Mouse (Mus musculus): ENCODE results near the gene Lcn3. TPM values are rescaled to one million over a fixed set of nuclear protein-coding genes. Genes with fewer than 3 reads are reported as not detected.
"Not testable (repeated sequence)": the region's sequence is repeated elsewhere in the genome, so short reads cannot be mapped to it uniquely, and the experiment has no call there.

Gene Lcn3
- polyA plus RNA-seq (2016; fragmentation: Nextera tagmentation; extraction: Ambion mirVana) = not detected in 2 replicates

DNA sequence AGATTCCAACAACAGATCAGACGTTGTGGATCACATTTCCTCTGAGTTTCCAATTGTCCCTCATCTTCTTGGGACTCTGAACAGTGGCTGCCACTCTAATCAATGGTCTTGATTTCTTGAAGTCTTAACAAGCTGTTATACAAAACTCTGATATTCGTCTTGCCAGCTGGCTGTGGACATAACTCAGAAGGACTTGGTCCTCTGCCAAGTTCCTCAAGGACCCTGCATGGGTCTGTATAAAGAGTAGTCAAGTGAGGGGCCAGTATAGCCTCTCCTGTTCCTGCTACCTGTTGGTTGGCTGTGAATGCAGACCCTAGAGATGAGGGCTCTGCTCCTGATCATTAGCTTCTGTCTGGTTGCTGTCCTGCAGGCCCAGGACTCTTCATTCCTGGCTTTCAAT lies at the start of gene Lcn3:
Gene Lcn3, plus strand, starts transcription at position 301 of the 400 bp plus-strand sequence.
- Histone ChIP-seq H3K36me3 (no peaks in the 10 kb centered on the region), H3K4me3 (no peak within 1 kb of the TSS), H3K4me1 (no peaks in the 10 kb centered on the region), H3K27me3 (ENCODE audit: low read depth, poor library complexity, severe bottlenecking) (no peaks in the 10 kb centered on the region), H3K27ac (no peak within 1 kb of the TSS), H3K9me3 (replicated peaks) (no peaks in the 10 kb centered on the region)
- 68% methylated on average over 2 of the region's 2 CpGs for WGBS
- DNase-seq (ENCODE audit: low spot score) = no peak

DNA sequence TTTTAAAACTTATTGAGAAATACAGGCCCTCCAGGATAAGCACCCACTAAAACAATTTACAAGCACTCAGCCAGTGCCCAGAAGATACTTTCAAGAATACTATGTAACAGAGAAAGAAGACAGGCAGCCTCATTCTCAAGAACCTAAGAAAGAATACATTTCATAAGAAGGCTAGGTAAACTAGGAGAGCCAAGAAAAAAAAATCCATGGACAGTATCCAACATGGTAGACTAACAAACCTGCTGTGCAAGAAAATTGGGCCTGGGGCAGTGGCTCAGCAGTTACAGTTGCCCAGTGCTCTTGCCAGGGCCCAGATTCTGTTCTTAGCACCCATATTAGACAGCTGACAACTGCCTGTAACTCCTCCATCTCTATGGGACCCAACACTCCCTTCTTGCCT lies 48.1 kb upstream of the Lcn3 start:
- Histone ChIP-seq H3K36me3 (no peaks in the 10 kb centered on the region), H3K4me1 (no peaks in the 10 kb centered on the region), H3K4me3 (no peak overlapping the region), H3K9me3 (replicated peaks) (no peaks in the 10 kb centered on the region), H3K27ac (no peak overlapping the region), H3K27me3 (ENCODE audit: low read depth, poor library complexity, severe bottlenecking) (no peaks in the 10 kb centered on the region)
- no peak for DNase-seq (ENCODE audit: low spot score)

DNA sequence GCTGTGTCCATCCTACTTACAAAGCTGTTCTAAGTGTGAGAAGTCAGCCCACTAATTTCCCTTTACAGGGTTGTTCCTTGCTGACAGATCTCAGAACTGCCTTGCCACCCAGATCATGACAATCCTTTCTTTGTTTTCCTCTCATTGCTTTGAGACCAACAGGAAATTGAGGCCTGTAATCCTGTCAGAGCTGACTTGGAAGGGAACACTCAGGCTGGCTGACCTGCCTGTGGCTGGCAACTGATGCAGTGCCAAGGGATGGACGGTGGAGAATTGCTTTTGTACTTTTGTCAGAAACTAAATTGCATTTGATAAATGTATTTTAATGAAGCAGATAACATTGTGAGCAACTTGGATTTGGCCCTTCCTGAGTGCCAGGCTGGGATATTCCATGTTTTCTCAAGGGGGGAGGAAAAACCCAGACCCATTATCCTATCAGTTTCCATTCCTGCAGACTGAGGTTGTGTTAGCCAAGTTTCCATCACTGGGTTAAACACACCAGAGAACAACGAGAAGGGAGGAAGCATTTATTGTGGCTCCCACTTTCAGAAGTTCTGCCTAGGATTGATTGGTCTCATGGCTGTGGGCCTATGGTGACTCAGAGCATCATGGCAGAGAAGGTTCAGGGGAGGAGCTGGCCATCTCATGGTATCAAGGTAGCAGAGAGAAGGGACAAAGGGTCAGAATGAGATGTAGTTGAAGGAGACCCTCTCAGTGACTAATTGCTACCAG lies 32.0 kb upstream of the Lcn3 start:
- H3K27ac ChIP-seq = no peak overlapping the region
- H3K36me3 ChIP-seq = no peaks in the 10 kb centered on the region
- no peaks in the 10 kb centered on the region for H3K9me3 ChIP-seq (replicated peaks)
- H3K4me3 ChIP-seq = no peak overlapping the region
- no peaks in the 10 kb centered on the region for H3K27me3 ChIP-seq (ENCODE audit: low read depth, poor library complexity, severe bottlenecking)
- DNase-seq (ENCODE audit: low spot score) = no peak
- WGBS = 70% methylated on average over 2 of the region's 2 CpGs
- 0 out of 2 replicates have a peak, but pooled peaks cover 2% of the 10 kb centered on the region for H3K4me1 ChIP-seq

DNA sequence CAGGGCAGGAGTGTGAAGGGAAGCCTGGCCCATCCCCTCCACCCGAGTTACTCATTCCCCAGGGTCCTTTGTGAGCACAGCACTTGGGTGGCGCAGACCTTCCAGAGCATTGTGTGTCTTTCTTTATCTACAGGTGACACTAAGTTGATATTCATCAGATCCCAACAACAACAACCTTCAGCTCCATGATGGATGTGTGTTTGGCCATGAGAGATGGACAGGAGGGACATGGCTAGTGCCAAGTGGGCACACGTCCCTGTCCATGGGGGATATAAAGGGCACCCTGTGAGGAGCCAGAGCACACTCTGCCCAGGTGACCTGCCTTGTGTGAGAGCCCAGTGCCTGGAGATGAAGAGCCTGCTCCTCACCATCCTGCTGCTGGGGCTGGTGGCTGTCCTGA lies 28.7 kb upstream of the Lcn3 start, which contains the start of gene Obp2b:
Gene Obp2b, plus strand, starts transcription at position 301 of the 400 bp plus-strand sequence.
- DNase-seq (ENCODE audit: low spot score); H3K4me3 ChIP-seq; H3K4me1 ChIP-seq; H3K36me3 ChIP-seq; H3K27me3 ChIP-seq (ENCODE audit: low read depth, poor library complexity, severe bottlenecking); H3K9me3 ChIP-seq (replicated peaks); H3K27ac ChIP-seq: not testable (repeated sequence)
- 85% methylated on average over 3 of the region's 3 CpGs for WGBS

DNA sequence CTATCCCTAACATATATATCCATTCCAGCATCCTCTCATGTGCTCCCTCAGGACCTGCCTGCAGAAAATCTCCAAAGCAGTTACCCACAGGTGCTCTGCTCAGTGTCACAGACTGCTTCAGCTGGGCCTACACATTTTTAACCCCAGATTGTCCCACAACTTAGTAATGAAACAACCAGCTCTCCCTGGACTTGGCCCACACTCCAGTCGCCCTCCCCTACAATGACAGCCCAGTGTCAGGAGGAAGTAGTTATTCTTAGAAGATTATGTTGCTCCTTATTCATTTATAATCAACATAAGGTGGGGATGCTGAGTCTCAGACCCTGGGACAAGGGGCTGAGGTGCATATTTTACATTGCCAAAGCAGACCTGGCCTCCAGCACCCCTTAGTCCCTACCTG lies 23.7 kb upstream of the Lcn3 start:
- Histone ChIP-seq H3K27ac (no peak overlapping the region), H3K27me3 (ENCODE audit: low read depth, poor library complexity, severe bottlenecking) (no peaks in the 10 kb centered on the region), H3K9me3 (replicated peaks) (no peaks in the 10 kb centered on the region), H3K36me3 (no peaks in the 10 kb centered on the region), H3K4me3 (no peak overlapping the region), H3K4me1 (no peaks in the 10 kb centered on the region)
- 66% methylated on average over 1 of the region's 1 CpGs for WGBS
- no peak for DNase-seq (ENCODE audit: low spot score)

DNA sequence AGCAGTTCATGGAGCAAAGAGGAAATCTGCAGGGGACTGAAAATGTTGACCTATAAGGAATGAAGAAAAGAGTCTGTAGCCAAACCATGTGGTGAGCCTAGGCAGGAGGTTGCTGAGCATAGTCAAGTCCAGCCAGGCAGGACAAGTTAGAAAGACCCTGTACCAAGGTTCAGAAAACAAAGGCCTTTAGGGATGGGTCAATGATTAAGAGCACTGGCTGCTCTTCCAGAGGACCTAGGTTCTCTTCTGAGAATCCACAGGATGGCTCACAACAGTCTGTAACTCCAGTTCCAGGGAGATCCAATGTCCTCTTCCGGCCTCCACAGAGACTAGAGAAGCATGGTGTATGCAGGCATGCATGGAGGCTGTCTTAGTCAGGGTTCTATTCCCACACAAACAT lies 11.2 kb upstream of the Lcn3 start:
- H3K27ac ChIP-seq = no peak overlapping the region

DNA sequence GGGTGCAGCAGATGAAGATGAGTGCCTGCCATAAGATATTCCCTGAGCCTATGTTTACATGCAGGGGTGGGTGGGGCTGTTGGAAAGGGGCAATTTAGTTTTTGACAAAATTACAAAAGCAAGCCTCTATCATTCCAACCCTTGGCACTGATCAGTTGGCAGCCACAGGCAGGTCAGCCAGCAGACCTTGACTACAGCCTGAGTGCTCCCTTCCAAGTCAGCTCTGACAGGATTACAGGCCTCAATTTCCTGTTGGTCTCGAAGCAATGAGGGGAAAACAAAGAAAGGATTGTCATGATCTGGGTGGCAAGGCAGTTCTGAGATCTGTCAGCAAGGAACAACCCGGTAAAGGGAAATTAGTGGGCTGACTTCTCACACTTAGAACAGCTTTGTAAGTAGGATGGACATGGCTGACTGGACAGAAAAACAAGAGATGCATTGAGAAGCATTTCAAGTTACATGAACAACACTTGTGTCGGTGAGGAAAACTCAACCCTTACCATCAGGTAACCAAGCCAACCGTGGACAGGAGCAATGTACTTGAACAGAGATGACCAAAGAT lies 7.2 kb upstream of the Lcn3 start:
- 67% methylated on average over 4 of the region's 4 CpGs for WGBS
- no peak for DNase-seq (ENCODE audit: low spot score)
- no peaks in the 10 kb centered on the region for H3K27me3 ChIP-seq (ENCODE audit: low read depth, poor library complexity, severe bottlenecking)
- no peak overlapping the region for H3K27ac ChIP-seq
- H3K36me3 ChIP-seq = no peaks in the 10 kb centered on the region
- no peaks in the 10 kb centered on the region for H3K4me1 ChIP-seq
- H3K4me3 ChIP-seq = no peak overlapping the region
- no peaks in the 10 kb centered on the region for H3K9me3 ChIP-seq (replicated peaks)

More for the DNA sequence above, 11.2 kb upstream of the Lcn3 start:
- 91% methylated on average over 1 of the region's 1 CpGs for WGBS
- DNase-seq (ENCODE audit: low spot score) = no peak
- H3K27me3 ChIP-seq (ENCODE audit: low read depth, poor library complexity, severe bottlenecking) = no peaks in the 10 kb centered on the region
- no peaks in the 10 kb centered on the region for H3K36me3 ChIP-seq
- no peak overlapping the region for H3K4me3 ChIP-seq
- no peaks in the 10 kb centered on the region for H3K9me3 ChIP-seq (replicated peaks)
- H3K4me1 ChIP-seq = no peaks in the 10 kb centered on the region

DNA sequence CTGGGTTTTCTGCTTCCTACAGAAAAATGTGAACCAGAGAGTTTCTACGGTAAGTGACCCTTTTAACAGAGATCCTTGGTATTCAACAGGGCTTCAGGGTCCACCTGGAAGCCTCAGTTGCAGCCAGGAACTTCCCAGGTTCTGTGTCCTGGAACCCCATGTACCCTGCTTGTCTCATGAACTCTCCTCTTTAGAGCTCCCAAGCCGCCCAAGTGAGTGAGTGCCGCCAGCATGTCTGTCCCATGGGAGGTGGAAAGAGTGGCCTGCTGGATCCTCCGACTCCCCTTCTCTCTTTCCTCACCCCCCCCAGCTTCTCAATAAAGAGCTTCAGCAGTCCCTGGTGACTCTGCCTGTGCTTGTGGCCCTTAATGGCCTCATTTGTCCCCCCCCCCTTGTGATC lies 2.4 kb downstream of the Lcn3 start:
- no peaks in the 10 kb centered on the region for H3K27me3 ChIP-seq (ENCODE audit: low read depth, poor library complexity, severe bottlenecking)
- no peaks in the 10 kb centered on the region for H3K4me1 ChIP-seq
- DNase-seq (ENCODE audit: low spot score) = no peak
- 87% methylated on average over 4 of the region's 4 CpGs for WGBS
- no peak overlapping the region for H3K27ac ChIP-seq
- no peaks in the 10 kb centered on the region for H3K36me3 ChIP-seq
- no peaks in the 10 kb centered on the region for H3K9me3 ChIP-seq (replicated peaks)
- no peak overlapping the region for H3K4me3 ChIP-seq

DNA sequence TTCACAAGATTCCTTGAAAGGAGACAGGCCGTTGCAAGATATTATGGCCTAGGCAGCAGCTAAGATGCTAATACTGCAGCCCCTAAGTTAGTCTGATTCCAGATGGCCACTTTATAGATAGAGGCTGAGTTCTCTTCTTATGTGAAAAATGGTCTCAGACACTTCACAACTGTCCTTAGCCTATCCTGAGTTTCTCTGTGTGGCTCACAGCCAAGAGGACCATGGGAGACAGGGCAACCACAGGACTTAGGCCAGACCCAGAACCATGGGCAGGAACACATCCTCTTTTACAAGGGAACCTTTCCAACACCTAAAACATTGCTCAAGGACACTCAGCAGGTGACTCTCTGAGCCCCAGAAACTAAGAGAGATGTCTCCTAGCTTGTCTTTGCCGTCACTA lies 8.1 kb downstream of the Lcn3 start:
- H3K4me1 ChIP-seq = no peaks in the 10 kb centered on the region
- H3K27me3 ChIP-seq (ENCODE audit: low read depth, poor library complexity, severe bottlenecking) = no peaks in the 10 kb centered on the region
- H3K4me3 ChIP-seq = no peak overlapping the region
- no peaks in the 10 kb centered on the region for H3K9me3 ChIP-seq (replicated peaks)
- H3K27ac ChIP-seq = no peak overlapping the region
- no peak for DNase-seq (ENCODE audit: low spot score)
- H3K36me3 ChIP-seq = no peaks in the 10 kb centered on the region
- WGBS = 88% methylated on average over 2 of the region's 2 CpGs

DNA sequence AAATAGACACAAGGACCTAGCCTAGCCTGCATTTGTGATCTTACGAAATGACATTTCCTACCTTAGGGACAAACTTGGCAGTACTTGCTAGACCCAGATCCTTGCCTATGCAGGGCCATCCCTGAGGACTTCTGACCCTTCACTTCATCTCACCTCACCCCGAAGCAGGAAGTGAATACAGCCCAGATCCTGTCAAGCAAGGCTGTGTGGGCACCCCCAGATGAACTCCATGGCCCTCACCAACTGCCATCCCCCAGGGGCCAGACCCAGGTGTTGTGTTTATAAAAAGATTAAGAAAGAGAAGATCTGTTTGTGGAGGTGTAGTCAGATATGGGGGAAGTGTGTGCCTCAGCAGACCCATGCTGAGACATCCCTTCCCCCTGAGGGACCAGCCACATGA lies 9.3 kb downstream of the Lcn3 start:
- Histone ChIP-seq H3K4me3 (no peak overlapping the region), H3K27me3 (ENCODE audit: low read depth, poor library complexity, severe bottlenecking) (no peaks in the 10 kb centered on the region), H3K4me1 (no peaks in the 10 kb centered on the region), H3K9me3 (replicated peaks) (no peaks in the 10 kb centered on the region), H3K27ac (no peak overlapping the region), H3K36me3 (no peaks in the 10 kb centered on the region)
- WGBS = 83% methylated on average over 2 of the region's 2 CpGs
- DNase-seq (ENCODE audit: low spot score) = no peak

DNA sequence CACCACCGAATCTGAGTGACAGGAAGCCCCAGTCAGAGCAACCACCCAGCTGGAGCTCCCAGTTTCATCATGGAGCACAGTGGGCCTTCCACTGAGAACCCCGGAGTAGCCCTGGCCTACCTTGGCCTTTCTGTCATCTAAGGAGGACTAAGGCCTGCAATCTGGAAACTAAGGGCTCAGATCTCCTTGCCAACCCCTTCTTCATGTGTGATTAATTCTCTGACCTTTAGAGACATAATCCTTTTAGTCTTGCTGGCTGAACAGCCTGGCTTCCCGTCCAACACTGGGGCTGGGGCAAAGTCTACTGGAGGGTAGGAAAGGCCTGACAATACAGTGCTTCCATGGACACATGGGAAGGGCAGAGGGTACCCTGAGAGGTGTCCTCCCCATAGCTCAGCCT lies 10.6 kb downstream of the Lcn3 start:
- H3K36me3 ChIP-seq = no peaks in the 10 kb centered on the region
- DNase-seq (ENCODE audit: low spot score) = no peak
- H3K4me1 ChIP-seq = no peaks in the 10 kb centered on the region
- no peaks in the 10 kb centered on the region for H3K9me3 ChIP-seq (replicated peaks)
- WGBS = 84% methylated on average over 3 of the region's 3 CpGs
- H3K27ac ChIP-seq = no peak overlapping the region
- H3K4me3 ChIP-seq = no peak overlapping the region
- H3K27me3 ChIP-seq (ENCODE audit: low read depth, poor library complexity, severe bottlenecking) = no peaks in the 10 kb centered on the region

DNA sequence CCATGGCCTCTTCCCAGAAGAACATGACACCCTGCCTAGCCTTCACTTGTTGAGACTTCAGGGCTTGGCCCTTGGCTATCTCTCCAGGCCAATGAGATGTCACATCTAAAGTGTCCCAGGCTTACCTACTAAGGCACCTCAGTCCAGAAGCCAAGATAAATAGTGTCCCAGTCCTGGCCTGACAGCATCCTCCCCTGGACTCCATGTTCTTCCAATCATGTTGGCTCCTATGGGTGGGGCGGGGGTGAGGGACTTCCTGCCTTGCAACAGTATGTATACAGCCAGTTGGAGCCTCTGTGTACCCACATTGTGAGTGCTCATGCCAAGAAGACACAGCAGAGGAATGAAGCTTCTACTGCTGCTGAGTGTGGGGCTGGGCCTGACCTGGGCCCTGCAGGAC lies 11.3 kb downstream of the Lcn3 start, which contains the start of gene Lcn11:
Gene Lcn11, plus strand, starts transcription at position 301 of the 400 bp plus-strand sequence.
- Histone ChIP-seq H3K27me3 (ENCODE audit: low read depth, poor library complexity, severe bottlenecking) (no peaks in the 10 kb centered on the region), H3K4me3 (no peak within 1 kb of the TSS), H3K9me3 (replicated peaks) (no peaks in the 10 kb centered on the region), H3K4me1 (no peaks in the 10 kb centered on the region), H3K36me3 (no peaks in the 10 kb centered on the region), H3K27ac (no peak within 1 kb of the TSS)
- no peak for DNase-seq (ENCODE audit: low spot score)
- 96% methylated on average over 1 of the region's 1 CpGs for WGBS

DNA sequence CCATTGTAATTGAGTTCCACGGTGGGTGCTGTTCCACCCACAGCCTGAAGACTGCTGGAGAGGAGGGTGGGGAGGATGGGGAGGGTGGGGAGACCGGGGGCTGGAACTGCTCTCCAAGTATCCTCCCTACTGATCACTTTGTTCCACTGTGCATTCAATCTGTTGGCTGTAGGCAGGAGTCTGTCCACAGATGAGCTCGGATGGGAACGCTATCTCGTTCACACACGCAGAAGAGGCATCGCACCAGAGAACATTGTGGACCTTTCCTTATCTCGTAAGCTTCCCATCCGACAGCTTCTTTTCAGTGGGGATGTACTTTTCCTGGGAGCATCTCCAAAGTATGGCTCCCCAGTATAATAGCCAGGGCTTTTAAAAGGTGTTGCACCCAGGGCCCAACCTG lies 13.7 kb downstream of the Lcn3 start:
- Histone ChIP-seq H3K27ac (no peak overlapping the region), H3K4me1 (no peaks in the 10 kb centered on the region), H3K36me3 (no peaks in the 10 kb centered on the region), H3K27me3 (ENCODE audit: low read depth, poor library complexity, severe bottlenecking) (no peaks in the 10 kb centered on the region), H3K4me3 (no peak overlapping the region), H3K9me3 (replicated peaks) (no peaks in the 10 kb centered on the region)
- 87% methylated on average over 9 of the region's 9 CpGs for WGBS
- no peak for DNase-seq (ENCODE audit: low spot score)

Data from limb, embryonic 10.5 days (tissue).